Mouse (Mus musculus) embryonic fibroblast, embryonic 13.5 days (primary cell): Measurements from ENCODE around the gene Pkig. TPM values are rescaled to one million over a fixed set of nuclear protein-coding genes. Genes with fewer than 3 reads are reported as not detected.
A peak's percentile ranks its signal among the peaks of the same experiment; 100 is the strongest.

Experiments used
- H3K27ac ChIP-seq: 2 replicates; pipeline ENCODE4 v1.5.1; 2012; ENCODE audit warnings: low read length, control low read depth, inconsistent platforms; ENCODE audit not compliant: insufficient read depth
- H3K4me1 ChIP-seq: 2 replicates; pipeline ENCODE4 v1.6.1; 2011; ENCODE audit warnings: low read length; ENCODE audit not compliant: control insufficient read depth, insufficient read depth
- H3K4me3 ChIP-seq: 2 replicates; pipeline ENCODE4 v1.5.1; 2011; ENCODE audit warnings: mild to moderate bottlenecking, control low read depth, low read length; ENCODE audit not compliant: insufficient read depth
- CTCF ChIP-seq: IDR thresholded peaks from 2 replicates; pipeline ENCODE4 v1.5.1; 2011; ENCODE audit warnings: mild to moderate bottlenecking, control low read depth, low read length, moderate library complexity, borderline replicate concordance; ENCODE audit not compliant: insufficient read depth
- POLR2A ChIP-seq: IDR thresholded peaks from 2 replicates; pipeline ENCODE4 v1.6.1; 2011; ENCODE audit warnings: low read depth, mild to moderate bottlenecking, control low read depth, low read length, moderate library complexity
- polyA plus RNA-seq: library from polyadenylated mRNA; stranded (reverse); fragments of >200 nt; gene quantifications from 2 replicates; pipeline ENCODE4 v1.2.4, GENCODE M21; 2011; ENCODE audit warnings: low read depth; ENCODE audit not compliant: missing spikeins, insufficient read length

Pkig gene
- polyA plus RNA-seq, 1 experiment = 39.7 TPM

DNA sequence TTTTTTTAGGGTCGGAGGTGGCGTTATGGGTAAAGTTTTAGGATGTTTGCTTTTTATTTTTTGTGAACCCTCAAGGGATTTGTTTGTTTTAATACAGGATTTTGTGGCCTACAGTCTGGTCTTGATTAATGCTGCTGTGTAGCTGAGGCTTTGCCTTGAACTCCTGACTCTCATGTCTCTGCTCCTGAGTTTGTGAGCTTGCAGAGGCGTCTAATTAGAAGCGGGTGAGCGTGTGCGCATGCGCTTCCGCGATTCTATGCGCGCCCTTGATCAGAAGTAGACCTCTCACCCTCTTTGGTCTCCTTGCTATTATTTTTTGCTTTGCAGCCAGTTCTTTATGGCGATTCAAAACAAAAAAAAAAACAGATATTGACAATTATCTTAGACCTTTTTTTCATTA lies 1.2 kb downstream of the Pkig start:
- no peak for TF ChIP-seq POLR2A
- TF ChIP-seq CTCF = no peak
- Histone ChIP-seq H3K27ac (peak overlapping the region; percentile 87), H3K4me3 (peak overlapping the region; percentile 89), H3K4me1 (peaks cover 11% of the 10 kb centered on the region)

DNA sequence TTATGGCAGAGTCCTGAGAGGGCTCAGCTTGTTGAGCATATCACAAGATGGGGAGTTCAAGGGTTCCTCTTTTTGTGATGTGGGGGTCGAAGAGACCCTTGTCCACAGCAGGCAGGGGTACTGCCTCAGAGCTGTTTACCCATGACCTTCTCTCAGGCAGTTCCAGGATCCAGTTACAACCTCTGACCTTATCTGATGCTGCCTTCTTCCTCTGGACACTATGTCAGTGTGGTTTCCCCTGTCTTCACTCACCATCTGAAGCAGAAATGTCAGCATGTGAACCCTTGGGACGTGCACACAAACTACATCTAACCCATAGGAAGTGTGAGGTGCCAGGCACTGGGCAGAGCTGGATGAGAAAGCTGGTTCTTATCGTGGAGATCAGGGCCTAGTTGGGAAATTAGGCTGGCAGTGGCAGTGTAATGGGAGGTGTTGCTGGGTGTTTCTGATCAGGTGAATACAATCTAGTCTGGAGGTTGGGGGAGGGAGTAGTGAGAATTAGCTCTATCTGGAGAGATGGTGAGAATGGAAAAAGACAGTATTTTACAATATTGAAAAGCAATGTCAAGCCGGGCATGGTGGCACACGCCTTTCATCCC lies 2.0 kb downstream of the Pkig start:
- Histone ChIP-seq H3K4me1 (peaks cover 11% of the 10 kb centered on the region), H3K4me3 (no peak overlapping the region), H3K27ac (no peak overlapping the region)
- no peak for TF ChIP-seq POLR2A
- no peak for TF ChIP-seq CTCF

- Histone ChIP-seq H3K4me3 (no peak overlapping the region), H3K27ac (no peak overlapping the region), H3K4me1 (peaks cover 11% of the 10 kb centered on the region)
- no peak for TF ChIP-seq CTCF
- TF ChIP-seq POLR2A = no peak
Observed at GRCm38 (mm10) chr2:163661371-163661850, 3.2 kb downstream of the Pkig start.

- H3K27ac ChIP-seq = no peak overlapping the region
- peaks cover 11% of the 10 kb centered on the region for H3K4me1 ChIP-seq
- H3K4me3 ChIP-seq = no peak overlapping the region
- TF ChIP-seq POLR2A (no peak), CTCF (no peak)
Observed at GRCm38 (mm10) chr2:163662076-163662475, 3.9 kb downstream of the Pkig start.

GRCm38 (mm10) chr2:163662698-163663221 lies 4.6 kb downstream of the Pkig start:
- H3K4me3 ChIP-seq = no peak overlapping the region
- H3K27ac ChIP-seq = no peak overlapping the region
- TF ChIP-seq POLR2A (no peak), CTCF (no peak)
- H3K4me1 ChIP-seq = peaks cover 11% of the 10 kb centered on the region

- TF ChIP-seq POLR2A (no peak), CTCF (no peak)
- Histone ChIP-seq H3K4me1 (peaks cover 11% of the 10 kb centered on the region), H3K4me3 (no peak overlapping the region), H3K27ac (peak overlapping the region; percentile 55; the same call in 1 of the 2 replicates)
Observed at GRCm38 (mm10) chr2:163663930-163664329, 5.7 kb downstream of the Pkig start.

- peaks cover 5% of the 10 kb centered on the region; the same call in 1 of the 2 replicates for H3K4me1 ChIP-seq
- H3K4me3 ChIP-seq = no peak overlapping the region
- TF ChIP-seq CTCF (no peak), POLR2A (no peak)
- H3K27ac ChIP-seq = 0 out of 2 replicates have a peak overlapping the region, but pooled peaks have one; percentile 12
Observed at GRCm38 (mm10) chr2:163667045-163667444, 8.9 kb downstream of the Pkig start.

DNA sequence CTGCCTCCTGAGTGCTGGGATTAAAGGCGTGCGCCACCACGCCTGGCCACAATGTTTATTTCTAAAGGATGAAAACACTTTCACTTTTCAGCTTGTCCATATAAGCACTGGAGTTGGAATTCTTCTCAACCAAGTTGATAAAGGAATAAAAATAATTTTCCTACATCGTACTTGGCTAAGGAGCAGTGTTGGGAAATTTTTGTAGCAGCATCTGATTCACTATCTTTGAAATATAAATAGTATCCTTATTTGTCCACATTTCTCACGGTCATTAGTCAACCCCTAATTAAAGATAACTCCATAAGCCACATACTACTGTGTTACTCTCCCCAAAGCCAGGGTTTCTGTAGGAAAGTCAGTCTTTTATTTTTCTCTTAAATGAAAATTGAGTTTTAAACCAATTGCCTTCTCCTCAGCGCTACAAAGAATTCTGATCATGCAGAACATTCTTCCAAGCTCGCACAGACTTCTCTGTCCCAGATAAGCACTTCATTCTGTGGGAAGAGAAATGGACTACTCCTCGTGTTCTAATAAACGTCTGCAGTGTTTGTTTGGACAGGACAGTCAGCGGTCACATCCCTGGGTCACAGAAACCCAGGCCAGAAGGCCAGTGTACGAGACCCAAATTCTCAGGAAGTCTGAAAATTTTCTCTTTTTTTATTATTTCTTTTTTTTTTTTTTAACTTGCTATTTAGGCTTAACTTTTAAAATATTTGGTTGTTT lies 12.8 kb downstream of the Pkig start:
- Histone ChIP-seq H3K27ac (no peak overlapping the region), H3K4me3 (no peak overlapping the region), H3K4me1 (peaks cover 21% of the 10 kb centered on the region)
- TF ChIP-seq CTCF (no peak), POLR2A (no peak)

DNA sequence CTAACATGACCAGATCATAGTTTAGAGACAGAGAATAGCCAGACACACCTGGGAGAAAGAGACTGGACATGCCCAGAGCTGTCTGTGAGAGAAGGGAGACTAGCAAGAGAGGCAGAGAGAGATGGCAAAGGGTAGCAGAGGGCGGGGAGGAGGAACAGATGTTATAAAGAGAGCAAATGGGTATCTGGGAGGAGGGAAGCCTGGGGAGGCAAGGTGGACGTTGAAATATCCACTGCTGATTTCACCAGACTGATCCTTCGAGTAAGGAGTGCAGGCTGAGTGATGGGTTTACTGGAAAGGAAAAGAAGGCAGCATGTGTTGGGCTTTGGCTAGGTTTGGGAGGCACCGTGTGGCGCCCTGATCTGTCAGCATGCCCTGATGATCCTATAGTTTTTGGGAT lies 16.2 kb downstream of the Pkig start:
- TF ChIP-seq POLR2A (no peak), CTCF (no peak)
- H3K4me3 ChIP-seq = no peak overlapping the region
- H3K27ac ChIP-seq = peak overlapping the region; percentile 96
- peaks cover 30% of the 10 kb centered on the region for H3K4me1 ChIP-seq

GRCm38 (mm10) chr2:163675144-163675619 lies 17.0 kb downstream of the Pkig start:
- TF ChIP-seq CTCF = no peak
- TF ChIP-seq POLR2A = no peak
- H3K4me1 ChIP-seq = peaks cover 30% of the 10 kb centered on the region
- H3K27ac ChIP-seq = peak overlapping the region; percentile 96
- H3K4me3 ChIP-seq = no peak overlapping the region
